Mouse (Mus musculus) gastrocnemius, adult 8-10 months (tissue): ENCODE data around the gene Erc2. TPM values are rescaled to one million over a fixed set of nuclear protein-coding genes. Genes with fewer than 3 reads are reported as not detected.

ENCODE experiments used
- DNase-seq, 2 experiments: peaks; one replicate each; pipeline ENCODE4 v3.0.0; 2022; ENCODE audit warnings: low spot score in 2 of 2
- total RNA-seq, 4 experiments: library from RNA; stranded (reverse); gene quantifications; 2 replicates each; pipeline ENCODE4 v1.2.4; 2022

Gene Erc2
- total RNA-seq, 4 experiments from 2014 or later, result 0.19 to 0.70 (median 0.36) TPM; not detected in 1

- no peak for DNase-seq
Observed at GRCm38 (mm10) chr14:28505586-28506375, 883.6 kb downstream of the Erc2 start.

- peak in 1 of 2 experiments; percentile 58 for DNase-seq
Observed at GRCm38 (mm10) chr14:28506376-28506831, 884.2 kb downstream of the Erc2 start.

- no peak for DNase-seq
Observed at GRCm38 (mm10) chr14:28507011-28507410, 884.8 kb downstream of the Erc2 start.

- DNase-seq, result peak in 1 of 2 experiments; percentile 56
Observed at GRCm38 (mm10) chr14:28507471-28507870, 885.2 kb downstream of the Erc2 start.

- DNase-seq, result no peak
Observed at GRCm38 (mm10) chr14:28508288-28509258, 886.3 kb downstream of the Erc2 start.

GRCm38 (mm10) chr14:28509441-28510340 lies 887.5 kb downstream of the Erc2 start:
- peak in 1 of 2 experiments; percentile 15 for DNase-seq

- no peak for DNase-seq
Observed at GRCm38 (mm10) chr14:28510341-28511028, 888.3 kb downstream of the Erc2 start.

GRCm38 (mm10) chr14:28511029-28511651 lies 888.9 kb downstream of the Erc2 start:
- no peak for DNase-seq

- DNase-seq, result no peak
Observed at GRCm38 (mm10) chr14:28512805-28513590, 890.8 kb downstream of the Erc2 start.

- no peak for DNase-seq
Observed at GRCm38 (mm10) chr14:28514171-28514570, 891.9 kb downstream of the Erc2 start.

GRCm38 (mm10) chr14:28515331-28515730 lies 893.1 kb downstream of the Erc2 start:
- no peak for DNase-seq

- no peak for DNase-seq
Observed at GRCm38 (mm10) chr14:28517631-28518560, 895.7 kb downstream of the Erc2 start.

GRCm38 (mm10) chr14:28521106-28521505 lies 898.9 kb downstream of the Erc2 start:
- DNase-seq, result peak in 1 of 2 experiments; percentile 56

- no peak for DNase-seq
Observed at GRCm38 (mm10) chr14:28522611-28523010, 900.4 kb downstream of the Erc2 start.

GRCm38 (mm10) chr14:28525566-28525965 lies 903.3 kb downstream of the Erc2 start:
- no peak for DNase-seq
